28 mouse cellular contexts compared by ENCODE assay signal in the genomic region with DNA sequence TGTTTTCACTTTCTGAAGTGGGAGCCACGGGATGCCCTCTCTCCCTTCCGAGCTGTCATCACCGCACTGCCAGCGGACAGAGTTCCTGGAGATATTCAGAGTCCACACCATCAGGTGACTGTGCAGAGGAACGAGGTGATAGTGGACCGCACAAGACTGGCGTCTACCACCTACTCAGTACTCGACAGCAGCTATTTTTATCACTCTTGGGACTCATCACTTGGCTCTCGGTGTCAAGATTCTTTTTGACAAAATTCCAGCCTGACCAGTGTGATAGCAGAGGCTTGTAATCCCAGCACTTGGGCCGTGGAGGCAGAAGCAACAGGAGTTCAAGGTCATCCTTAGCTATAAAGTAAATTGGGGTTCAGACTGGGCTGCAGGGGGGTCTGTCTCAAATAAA. TPM values are rescaled to one million over a fixed set of nuclear protein-coding genes. Genes with fewer than 3 reads are reported as not detected.
A peak's percentile ranks its signal among the peaks of the same experiment; 100 is the strongest.
DNase-seq lines count a peak whose midpoint lies in the region; ATAC-seq and TF ChIP-seq lines count a peak whose summit lies in the region.
"Had no signal": no experiment of that assay in that cellular context is flagged by ENCODE, and none has a peak within 500 bp of the region (broad histone marks: within the 10 kb centered on the region; RNA-seq: fewer than 3 reads in every experiment).

No protein-coding gene starts in this region.

- intact Hi-C loops in heart, postnatal 36 days (cut with DNase I) = no loop called here
- intact Hi-C loops in heart, postnatal 14 days (cut with DNase I) = no loop called here
- intact Hi-C loops in heart, adult 2 months (cut with DNase I) = no loop called here

- H3K27ac ChIP-seq in heart, embryonic 10.5 days = peak overlapping the region; percentile 62; the same call in 1 of the 2 replicates
- H3K27ac ChIP-seq in heart, embryonic 14.5 days (replicated peaks in 1 of 2; ENCODE audit: control insufficient read depth in 1 of 2, insufficient read depth in 1 of 2, low read depth in 2 of 2, low read length in 2 of 2) = peak overlapping the region in 1 of 2 experiments; percentile 61; a peak in 2 of 4 replicates
- H3K27ac ChIP-seq in heart, postnatal 0 days (ENCODE audit: low read depth) = no peak overlapping the region
- H3K27ac ChIP-seq in heart, adult 2 months = no peak overlapping the region
- H3K27ac ChIP-seq: embryonic facial prominence, embryonic 10.5 days; embryonic facial prominence, embryonic 13.5 days; forebrain, embryonic 12.5 days; forebrain, embryonic 15.5 days; hindbrain, embryonic 12.5 days; hindbrain, embryonic 15.5 days had no signal

- peaks cover 13% of the 10 kb centered on the region for H3K36me3 ChIP-seq in heart, embryonic 10.5 days
- H3K36me3 ChIP-seq in heart, embryonic 14.5 days (ENCODE audit: control insufficient read depth, insufficient read depth, low read length) = no peaks in the 10 kb centered on the region; the same call in 1 of the 2 replicates
- no peaks in the 10 kb centered on the region for H3K36me3 ChIP-seq in heart, postnatal 0 days (replicated peaks; ENCODE audit: control insufficient read depth, insufficient read depth, low read length)
- no peaks in the 10 kb centered on the region for H3K36me3 ChIP-seq in heart, adult 2 months (ENCODE audit: control insufficient read depth, insufficient read depth, low read length)
- H3K36me3 ChIP-seq: forebrain, embryonic 15.5 days; hindbrain, embryonic 12.5 days; hindbrain, embryonic 15.5 days had no signal

- H3K9ac ChIP-seq in heart, embryonic 14.5 days (ENCODE audit: low read length) = no peak overlapping the region
- H3K9ac ChIP-seq in heart, postnatal 0 days (replicated peaks; ENCODE audit: low read depth, low read length) = no peak overlapping the region
- no peak overlapping the region for H3K9ac ChIP-seq in heart, adult 2 months (ENCODE audit: low read depth, low read length)
- H3K9ac ChIP-seq: embryonic facial prominence, embryonic 13.5 days; forebrain, embryonic 12.5 days; forebrain, embryonic 15.5 days; hindbrain, embryonic 12.5 days; hindbrain, embryonic 15.5 days had no signal

- TF ChIP-seq CTCF in heart, postnatal 0 days (IDR thresholded peaks at IDR 0.05; ENCODE audit: low read depth) = no peak
- no peak for TF ChIP-seq CTCF in heart, adult 2 months (IDR thresholded peaks at IDR 0.05)

- DNase-seq in gastrocnemius, adult 18-20 months (ENCODE audit: low spot score) = peak; percentile 59
- DNase-seq in gastrocnemius, postnatal 10 days = no peak
- no peak for DNase-seq in heart, embryonic 10.5 days (ENCODE audit: low spot score)
- no peak for DNase-seq in heart, postnatal 36 days
- DNase-seq in heart, postnatal 14 days = no peak
- peak; percentile 41 for DNase-seq in heart, postnatal 0 days (ENCODE audit: low spot score)
- DNase-seq in heart, adult 2 months = no peak
- DNase-seq: adrenal gland, adult 8-10 months; adrenal gland, postnatal 25 days; cerebellum, adult 11-12 months; cerebellum, adult 8-10 months; cerebellum, postnatal 10 days; cerebellum, postnatal 36 days; embryo, embryonic 11 days; gastrocnemius, postnatal 25 days; kidney, adult 2 months had no signal

- H3K4me2 ChIP-seq in heart, embryonic 14.5 days (ENCODE audit: low read length) = peak overlapping the region; percentile 23; the same call in 1 of the 2 replicates
- H3K4me2 ChIP-seq in heart, postnatal 0 days (ENCODE audit: low read depth, low read length) = no peak overlapping the region
- H3K4me2 ChIP-seq: embryonic facial prominence, embryonic 13.5 days; forebrain, embryonic 12.5 days; forebrain, embryonic 15.5 days; hindbrain, embryonic 12.5 days; hindbrain, embryonic 15.5 days had no signal

- peak; percentile 62; the same call in 1 of the 2 replicates for TF ChIP-seq EP300 in heart, postnatal 0 days (IDR thresholded peaks at IDR 0.05; ENCODE audit: low read depth)
- no peak for TF ChIP-seq EP300 in heart, adult 2 months (IDR thresholded peaks at IDR 0.05; ENCODE audit: insufficient read depth, low read depth, low read length)

- H3K4me3 ChIP-seq in heart, embryonic 10.5 days = no peak overlapping the region
- H3K4me3 ChIP-seq in heart, embryonic 14.5 days (ENCODE audit: control insufficient read depth in 1 of 2, insufficient read depth in 1 of 2, low read depth in 1 of 2, low read length in 2 of 2) = no peak overlapping the region
- no peak overlapping the region for H3K4me3 ChIP-seq in heart, postnatal 0 days (ENCODE audit: low read depth, low read length)
- H3K4me3 ChIP-seq in heart, adult 2 months = no peak overlapping the region
- H3K4me3 ChIP-seq: embryonic facial prominence, embryonic 10.5 days; embryonic facial prominence, embryonic 13.5 days; erythroblast, embryonic 14.5 days; forebrain, embryonic 12.5 days; forebrain, embryonic 15.5 days; hindbrain, embryonic 12.5 days; hindbrain, embryonic 15.5 days had no signal

- H3K9me3 ChIP-seq in heart, embryonic 10.5 days = no peaks in the 10 kb centered on the region
- H3K9me3 ChIP-seq in heart, embryonic 14.5 days (ENCODE audit: control insufficient read depth, low read length) = no peaks in the 10 kb centered on the region
- no peaks in the 10 kb centered on the region for H3K9me3 ChIP-seq in heart, postnatal 0 days (replicated peaks; ENCODE audit: control insufficient read depth, low read length)
- H3K9me3 ChIP-seq: embryonic facial prominence, embryonic 10.5 days; embryonic facial prominence, embryonic 13.5 days; forebrain, embryonic 12.5 days; forebrain, embryonic 15.5 days; hindbrain, embryonic 12.5 days; hindbrain, embryonic 15.5 days had no signal

- peaks cover 67% of the 10 kb centered on the region for H3K4me1 ChIP-seq in heart, embryonic 10.5 days
- peaks cover 27 to 32% of the 10 kb centered on the region in 2 experiments for H3K4me1 ChIP-seq in heart, embryonic 14.5 days (ENCODE audit: control insufficient read depth in 2 of 2, insufficient read depth in 2 of 2, low read length in 2 of 2)
- 0 out of 2 replicates have a peak, but pooled peaks cover 11% of the 10 kb centered on the region for H3K4me1 ChIP-seq in heart, postnatal 0 days (ENCODE audit: control insufficient read depth, insufficient read depth)
- no peaks in the 10 kb centered on the region for H3K4me1 ChIP-seq in heart, adult 2 months (ENCODE audit: control insufficient read depth, insufficient read depth, low read length)

- WGBS in heart, embryonic 10.5 days = 41% methylated on average over 10 of the region's 10 CpGs
- WGBS in heart, embryonic 14.5 days = 21% methylated on average over 10 of the region's 10 CpGs
- 34% methylated on average over 10 of the region's 10 CpGs for WGBS in heart, postnatal 0 days
- 57% methylated on average over 10 of the region's 10 CpGs for WGBS in heart, adult 2 months

- H3K79me2 ChIP-seq in heart, adult 2 months (replicated peaks; ENCODE audit: control insufficient read depth, insufficient read depth, low read length) = no peaks in the 10 kb centered on the region

- no peak for TF ChIP-seq POLR2A in heart, adult 2 months (IDR thresholded peaks at IDR 0.05; ENCODE audit: insufficient read depth, low read depth, low read length)

- ATAC-seq in heart, embryonic 14.5 days (ENCODE audit: insufficient number of reproducible peaks, insufficient read depth, low FRiP score, low read depth) = 0 out of 2 replicates have a peak, but pooled peaks have one; percentile 45
- ATAC-seq in heart, postnatal 0 days (ENCODE audit: insufficient read depth, low read depth) = peak; percentile 27; the same call in 1 of the 2 replicates
- ATAC-seq: activated CD4-positive, CD25-positive, alpha-beta regulatory T cell, adult 4 months; forebrain, embryonic 15.5 days; intestine, postnatal 0 days had no signal

- no peaks in the 10 kb centered on the region for H3K27me3 ChIP-seq in heart, embryonic 10.5 days (ENCODE audit: insufficient read depth, poor library complexity, severe bottlenecking)
- H3K27me3 ChIP-seq in heart, embryonic 14.5 days (ENCODE audit: control insufficient read depth, insufficient read depth, low read length) = no peaks in the 10 kb centered on the region
- H3K27me3 ChIP-seq in heart, postnatal 0 days (ENCODE audit: control insufficient read depth, insufficient read depth, low read length) = no peaks in the 10 kb centered on the region
- H3K27me3 ChIP-seq in heart, adult 2 months (ENCODE audit: control insufficient read depth, insufficient read depth, low read length) = no peaks in the 10 kb centered on the region
- H3K27me3 ChIP-seq: embryonic facial prominence, embryonic 13.5 days; forebrain, embryonic 12.5 days; forebrain, embryonic 15.5 days; hindbrain, embryonic 12.5 days; hindbrain, embryonic 15.5 days had no signal

RNA-seq across cellular contexts. Expression of gene Dkk3, which starts 9.7 kb away (rescaled TPM):
- total RNA-seq in gastrocnemius, adult 18-20 months (2021) = 10 to 100 TPM in 1 of 2 experiments, 1 to 10 TPM in 1; 6.9 to 27.8 TPM
- total RNA-seq in gastrocnemius, postnatal 10 days (2021) = 10 to 100 TPM; 10.9 to 13.7 TPM
- polyA plus RNA-seq in heart, embryonic 10.5 days (2016; fragmentation: Nextera tagmentation; extraction: Ambion mirVana) = 59.8 and 101 TPM in 2 replicates
- 10 to 100 TPM; 35.5 to 43.5 TPM for total RNA-seq in heart, postnatal 36 days (2021)
- 65.4 and 86.3 TPM in 2 replicates for polyA plus RNA-seq in heart, embryonic 14.5 days (2014; fragmentation: Nextera tagmentation; extraction: Ambion mirVana)
- total RNA-seq in heart, postnatal 14 days (2021) = 10 to 100 TPM; 21.3 to 48.5 TPM
- 53.8 and 56.0 TPM in 2 replicates for total RNA-seq in heart, postnatal 0 days (2014; rRNA removed; ENCODE audit: low replicate concordance)
- 90.6 and 96.6 TPM in 2 replicates for polyA plus RNA-seq in heart, postnatal 0 days (2015; fragmentation: Nextera tagmentation; extraction: Ambion mirVana)
- 10 to 100 TPM; 45.1 to 45.7 TPM for total RNA-seq in heart, adult 2 months (2021)
- 48.3 and 52.1 TPM in 2 replicates for polyA plus RNA-seq in heart, adult 2 months (2012; rRNA removed)
- total RNA-seq: granulocyte monocyte progenitor cell, adult 5-6 weeks; hematopoietic stem cell, adult 5-6 weeks had no signal
- polyA plus RNA-seq: erythroblast, embryonic 14.5 days had no signal

Comparison
In these comparisons a context has a peak if more than half of its experiments do, and no peak if none do; other contexts are left out.
1. DNase-seq: peak in gastrocnemius, adult 18-20 months (single experiment) and heart, postnatal 0 days (single experiment); none in gastrocnemius, postnatal 10 days (single experiment), heart, embryonic 10.5 days (single experiment), heart, postnatal 36 days (0 of 2), heart, postnatal 14 days (0 of 2) and heart, adult 2 months (0 of 2).